Mouse (Mus musculus) CD4-positive, CD25-positive, alpha-beta regulatory T cell (primary cell): ENCODE data around the gene Mup10. TPM values are rescaled to one million over a fixed set of nuclear protein-coding genes. Genes with fewer than 3 reads are reported as not detected.

Source experiments
- polyA plus RNA-seq: library from polyadenylated mRNA; unstranded; fragments of 100-300 nt; shearing (Covaris generic); gene quantifications from one replicate; pipeline ENCODE4 v1.2.1, GENCODE M21; 2017

Mup10 gene
- polyA plus RNA-seq: not detected

DNA sequence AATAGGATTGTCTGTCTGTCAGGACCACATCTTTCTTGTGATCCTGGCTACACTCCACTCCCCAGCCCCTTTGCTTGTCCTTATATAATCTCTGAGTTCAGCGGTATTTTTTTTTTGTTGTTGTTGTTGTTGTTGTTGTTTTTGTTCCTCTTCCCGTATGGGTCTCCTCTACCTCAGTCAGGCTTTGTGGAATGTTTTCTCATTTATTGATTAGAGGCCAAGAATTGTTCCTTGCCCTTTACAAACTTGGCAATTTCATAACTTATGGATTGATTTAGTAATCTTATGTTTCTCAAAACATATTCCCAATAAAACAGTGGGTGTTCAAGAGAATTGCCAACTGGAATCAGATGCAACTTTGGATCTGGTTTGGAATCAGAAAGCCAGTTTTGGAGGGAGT is at the start of gene Mup10:
Mup10 (minus strand) TSS at position 101 of the 400 bp plus-strand sequence.

Other genes with a start within 250 kb of the Mup10 start
- 0.56 TPM for gene Mup9, start 160.2 kb downstream of the Mup10 start, polyA plus RNA-seq
- not detected for gene Mup1, start 80.2 kb downstream of the Mup10 start, polyA plus RNA-seq
- not detected for gene Mup11, start 80.2 kb upstream of the Mup10 start, polyA plus RNA-seq
- gene Mup12, start 159.1 kb upstream of the Mup10 start, polyA plus RNA-seq: not detected
- gene Mup22, start 239.3 kb upstream of the Mup10 start, polyA plus RNA-seq: not detected